Mouse (Mus musculus) forelimb bud, embryonic 11.5 days (tissue): Measurements from ENCODE around the gene Trpc5.

Source experiments
- DNase-seq: peaks from one replicate; pipeline ENCODE4 v3.0.0-alpha.2; 2012; ENCODE audit warnings: low read depth, low spot score

The Trpc5 gene

DNA sequence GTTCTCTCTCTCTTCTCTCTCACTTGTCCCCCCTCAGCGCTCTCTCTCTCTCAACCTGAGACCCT, at the start of gene Trpc5:
Gene Trpc5 (minus strand): TSS at position 39 of the 65 bp plus-strand sequence.
- DNase-seq, result no peak

DNA sequence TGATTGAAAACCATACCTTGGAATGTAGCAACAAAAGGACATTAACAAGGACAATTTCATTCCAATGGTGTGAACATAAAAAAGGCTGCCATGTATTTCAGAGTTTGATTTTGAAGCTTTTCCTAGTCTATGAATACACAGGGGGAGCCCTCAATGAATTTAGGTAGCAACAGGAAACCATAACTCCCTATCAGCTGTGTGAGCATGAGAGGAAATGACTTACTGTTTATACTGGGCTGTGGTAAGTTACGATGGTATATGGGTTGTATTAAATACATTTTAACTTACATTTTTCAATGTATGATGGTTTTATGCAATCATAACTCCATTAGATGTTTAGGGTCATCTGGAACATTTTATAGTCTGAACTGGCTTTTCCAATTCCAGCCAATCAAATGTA, 28.4 kb upstream of the Trpc5 start:
- no peak for DNase-seq

DNA sequence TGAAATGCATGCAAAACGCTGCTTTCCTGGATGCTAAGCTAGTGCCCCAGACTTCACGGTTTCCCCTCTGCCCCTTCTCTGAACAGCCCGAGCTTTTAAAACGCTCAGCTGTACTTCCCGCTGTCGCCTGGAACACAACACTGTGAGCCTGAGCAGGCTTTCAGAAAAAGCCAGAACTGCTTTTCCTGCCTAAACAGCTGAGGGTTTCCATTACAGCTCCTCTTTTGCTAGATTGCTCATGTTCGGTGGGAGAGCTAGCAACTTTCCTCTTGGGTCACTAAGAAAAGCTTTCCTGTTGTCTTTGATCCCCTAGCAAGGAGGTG, 1.8 kb upstream of the Trpc5 start:
- no peak for DNase-seq

DNA sequence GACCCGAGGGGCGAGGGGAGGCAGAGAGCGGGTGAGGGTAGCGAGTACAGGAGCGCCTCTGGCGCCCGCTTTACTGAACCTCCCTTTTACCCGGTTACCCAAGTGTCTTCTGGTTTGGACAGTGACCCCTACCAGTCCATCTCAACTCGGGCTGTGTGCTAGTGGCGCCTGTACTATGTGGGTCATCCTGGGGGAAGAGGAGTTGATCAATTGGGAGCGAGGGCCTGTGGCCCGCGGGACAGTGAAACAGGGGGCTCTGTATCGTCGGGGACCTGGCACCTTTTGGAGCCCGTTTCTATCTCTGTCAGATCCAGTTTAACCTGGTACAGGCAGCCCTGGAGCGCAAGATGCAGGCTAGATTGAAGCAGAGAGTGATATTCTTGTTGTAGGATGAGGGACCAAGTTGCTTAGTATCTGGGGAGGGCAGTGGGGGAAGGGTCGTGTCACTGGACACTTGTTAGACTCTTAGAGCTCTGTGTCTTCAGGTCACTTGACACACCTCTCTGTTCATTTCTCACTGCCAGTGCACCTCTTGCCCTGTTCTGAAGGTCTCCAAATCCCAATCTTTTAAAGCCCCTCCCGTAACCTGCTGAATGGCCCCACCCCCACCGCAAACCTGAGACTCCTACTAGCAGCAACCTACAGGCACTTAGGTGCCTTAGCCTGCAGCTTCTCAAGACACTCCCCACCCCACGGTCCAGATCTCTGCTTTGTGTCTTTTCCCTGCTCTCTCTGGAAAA, 1.3 kb upstream of the Trpc5 start:
- no peak for DNase-seq

DNA sequence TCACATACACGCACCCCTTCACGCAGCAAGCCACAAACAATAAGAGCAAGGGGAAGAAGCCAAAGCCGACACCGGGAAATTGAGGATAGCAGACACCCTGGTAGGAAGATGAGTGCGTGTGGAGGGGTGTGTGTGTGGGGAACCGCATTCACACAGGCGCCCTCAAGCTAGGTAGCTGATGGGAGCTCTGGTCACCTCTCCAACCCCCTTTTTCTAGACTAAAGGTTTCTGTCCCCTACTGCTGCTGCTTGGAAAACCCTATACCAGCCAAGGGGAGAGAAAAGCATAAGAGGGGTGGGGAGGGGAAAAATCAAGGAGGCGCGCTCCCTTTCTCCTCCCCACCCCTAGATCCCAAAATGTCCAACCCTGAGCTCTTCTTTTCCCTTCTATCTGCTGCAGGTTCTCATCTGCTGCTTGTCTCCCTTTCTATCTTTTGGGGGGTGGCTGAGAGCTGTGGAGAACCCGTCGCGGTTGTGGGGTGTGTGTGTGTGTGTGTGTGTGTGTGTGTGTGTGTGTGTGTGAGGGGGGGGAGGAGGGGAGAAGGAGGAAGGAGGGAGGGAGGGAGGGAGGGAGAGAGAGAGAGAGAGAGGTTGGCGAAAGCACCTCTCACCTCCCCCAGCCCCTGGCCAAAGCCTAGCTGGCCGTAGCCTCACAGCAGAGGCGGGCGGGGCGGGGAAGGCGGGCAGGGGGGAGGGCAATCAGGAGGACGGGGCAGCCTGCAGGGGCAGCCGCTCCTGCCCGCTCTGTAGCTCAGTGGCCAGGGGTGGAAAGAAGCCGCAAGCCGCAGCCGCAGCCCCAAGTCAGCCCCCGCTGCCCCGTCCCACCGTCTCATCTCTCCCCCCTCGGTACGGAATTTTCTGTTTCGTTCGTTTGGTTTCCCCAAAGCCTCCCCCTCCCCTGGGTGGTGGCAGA, 483 bp upstream of the Trpc5 start, which contains the start of gene Rtl4:
Gene Rtl4 (plus strand): TSS at position 701 of the 912 bp plus-strand sequence.
- no peak for DNase-seq

DNA sequence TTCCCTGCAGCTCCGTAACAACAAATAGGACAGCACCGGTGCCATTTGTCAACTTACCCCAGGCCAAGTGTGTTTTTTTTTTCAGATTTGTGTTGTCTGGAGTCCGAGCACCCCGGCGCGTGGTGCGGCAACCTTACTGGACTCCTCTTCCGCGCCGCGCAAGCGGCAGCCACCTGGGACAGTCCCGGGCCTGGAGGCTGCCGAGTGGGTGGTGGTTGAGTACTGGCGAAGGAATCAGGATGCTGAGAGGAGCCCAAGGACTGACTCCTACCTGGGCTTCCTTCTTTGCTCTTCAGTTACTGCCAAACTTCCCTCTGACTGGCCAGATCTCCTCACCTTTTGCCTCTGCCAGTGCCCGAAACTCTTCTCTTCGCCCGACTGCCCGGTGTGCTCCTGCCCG, 238 bp downstream of the Trpc5 start:
- DNase-seq, result no peak

- DNase-seq, result no peak
These were observed 35.8 kb downstream of the Trpc5 start for GRCm38 (mm10) chrX:144652196-144652595.

DNA sequence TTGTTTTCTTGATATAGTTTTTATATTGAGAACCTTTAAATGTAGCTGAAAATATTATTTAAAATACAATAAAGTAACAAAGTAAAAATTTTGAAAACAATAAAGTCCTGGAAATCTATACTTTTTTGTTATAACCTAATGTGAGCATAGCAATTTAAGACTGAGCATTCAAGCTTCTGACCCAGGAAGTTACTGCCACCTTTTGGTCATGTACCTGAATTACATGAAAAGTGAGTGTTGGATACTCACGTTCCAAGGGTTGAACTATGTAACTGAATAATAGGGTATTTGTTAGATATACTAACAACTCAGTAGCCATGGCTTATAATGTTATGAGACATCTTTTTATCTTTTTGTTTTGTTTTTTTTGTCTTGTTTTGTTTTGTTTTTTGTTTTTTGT, 42.6 kb downstream of the Trpc5 start:
- peak; percentile 10 for DNase-seq

DNA sequence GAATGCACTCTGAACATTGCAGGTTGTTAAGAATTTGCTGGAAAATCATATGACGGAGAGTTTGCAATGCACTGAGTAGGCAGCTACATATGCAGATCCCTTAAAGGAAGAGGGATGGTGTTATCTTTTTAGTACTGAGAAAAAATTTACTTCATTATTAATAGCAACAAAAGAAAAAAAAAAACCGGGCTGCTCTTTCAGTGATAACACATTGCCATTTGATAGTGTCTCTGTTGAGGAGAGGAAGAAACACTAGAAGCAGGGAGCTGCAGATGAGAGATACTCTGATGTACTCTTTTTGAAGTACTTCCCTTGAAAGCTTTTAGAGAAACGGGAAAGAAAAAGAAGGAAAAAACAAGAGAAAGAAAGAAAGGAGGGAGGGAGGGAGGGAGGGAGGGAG, 43.2 kb downstream of the Trpc5 start:
- DNase-seq, result no peak

DNA sequence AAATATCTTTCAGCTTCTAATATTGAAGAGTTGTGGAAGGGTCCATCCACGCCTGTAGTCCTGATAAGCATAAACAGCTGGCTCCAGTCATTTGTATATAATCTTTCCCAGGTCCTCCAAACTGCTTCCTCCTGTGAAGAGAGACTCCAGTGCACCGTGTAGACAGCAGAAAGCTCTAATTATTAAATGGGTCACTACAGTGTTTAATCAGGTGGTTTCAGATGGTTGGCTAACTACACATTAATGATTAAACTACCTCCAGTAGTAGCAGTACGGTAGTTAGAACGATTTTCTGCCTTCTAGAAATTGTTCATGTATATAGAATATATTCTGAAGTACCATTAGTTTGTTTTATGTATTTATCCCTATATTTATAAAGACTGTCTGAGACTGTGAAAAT, 75.2 kb downstream of the Trpc5 start:
- DNase-seq, result no peak

- no peak for DNase-seq
These were observed 151.5 kb downstream of the Trpc5 start for GRCm38 (mm10) chrX:144536431-144536830.

DNA sequence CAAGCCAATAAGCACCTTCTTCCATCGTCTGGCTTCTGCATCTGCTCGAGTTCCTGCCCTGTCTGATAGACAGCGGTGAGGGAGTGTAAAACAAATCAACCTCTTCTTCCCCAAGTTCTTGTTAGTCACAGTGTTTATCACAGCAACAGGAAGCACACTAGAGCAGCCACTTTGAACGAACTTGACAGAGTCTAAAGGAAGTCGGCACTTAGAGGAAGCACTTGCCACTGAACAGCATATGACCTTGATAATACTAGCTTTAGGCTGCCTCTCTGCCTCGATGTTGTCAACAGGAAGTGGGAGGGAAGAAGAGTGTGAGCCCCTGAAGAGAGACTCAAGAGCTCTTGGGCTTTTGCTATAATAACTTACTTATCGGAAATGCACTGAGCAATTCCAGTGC, 161.9 kb downstream of the Trpc5 start:
- no peak for DNase-seq

GRCm38 (mm10) chrX:144523239-144523638, 164.7 kb downstream of the Trpc5 start:
- DNase-seq, result no peak

DNA sequence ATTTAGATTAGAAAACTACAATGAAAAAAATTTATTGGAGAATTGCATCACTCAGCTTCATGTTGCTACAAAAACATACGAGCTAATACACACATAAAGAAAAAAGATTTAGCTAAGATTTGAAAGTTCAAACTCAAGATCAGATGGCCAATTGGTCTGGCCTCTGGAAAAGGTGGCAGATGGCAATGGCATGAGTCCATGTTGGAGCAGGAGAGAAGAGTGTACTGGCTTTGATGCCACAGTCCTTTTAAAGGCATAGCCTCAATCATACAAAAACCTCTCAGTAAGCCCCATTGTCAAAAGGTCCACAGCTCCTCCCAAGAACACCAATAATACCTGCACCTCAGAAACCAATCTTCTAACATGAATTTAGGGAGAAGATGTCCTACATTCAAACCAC, 196.6 kb downstream of the Trpc5 start:
- DNase-seq, result no peak

DNA sequence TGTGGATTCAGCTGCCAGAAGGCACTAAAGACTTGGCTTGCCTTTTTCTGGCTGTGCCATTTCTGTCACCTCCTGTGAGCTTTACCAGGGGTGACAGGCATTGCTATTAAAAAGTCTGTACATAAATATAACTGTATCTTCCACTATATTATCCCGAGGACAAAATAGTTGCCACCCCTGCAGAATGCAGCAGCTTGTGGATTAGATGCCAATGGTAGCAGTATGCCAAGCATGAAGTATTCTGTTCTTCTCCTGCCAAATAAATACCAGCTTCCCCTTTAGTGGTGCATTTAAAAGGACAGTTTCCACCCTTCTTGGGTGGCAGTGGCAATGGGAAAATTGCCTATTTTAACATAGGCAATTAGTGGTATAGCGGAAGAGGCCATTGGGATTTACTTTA, 223.6 kb downstream of the Trpc5 start:
- no peak for DNase-seq

DNA sequence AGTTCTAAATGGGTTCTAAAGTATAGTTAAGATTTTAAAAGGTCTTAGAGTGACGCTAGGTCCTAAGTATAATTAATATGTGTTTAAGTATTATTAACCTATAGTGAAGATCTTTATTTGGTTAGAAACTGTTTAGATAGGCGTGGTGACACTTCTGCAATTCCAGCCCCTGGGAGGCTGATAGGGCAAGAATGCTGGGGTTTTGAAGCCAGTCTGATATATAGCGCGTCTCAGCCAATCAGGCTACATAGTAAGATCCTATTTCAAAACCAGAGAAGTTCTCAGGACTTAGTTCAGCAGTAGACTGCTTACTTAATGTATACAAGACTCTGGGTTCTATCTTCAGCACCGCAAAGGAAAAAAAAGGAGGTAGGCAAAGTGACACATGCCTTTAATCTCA, 231.7 kb downstream of the Trpc5 start, which contains the start of gene Trpc5os:
Gene Trpc5os (plus strand): TSS at position 301 of the 400 bp plus-strand sequence.
- DNase-seq, result no peak

DNA sequence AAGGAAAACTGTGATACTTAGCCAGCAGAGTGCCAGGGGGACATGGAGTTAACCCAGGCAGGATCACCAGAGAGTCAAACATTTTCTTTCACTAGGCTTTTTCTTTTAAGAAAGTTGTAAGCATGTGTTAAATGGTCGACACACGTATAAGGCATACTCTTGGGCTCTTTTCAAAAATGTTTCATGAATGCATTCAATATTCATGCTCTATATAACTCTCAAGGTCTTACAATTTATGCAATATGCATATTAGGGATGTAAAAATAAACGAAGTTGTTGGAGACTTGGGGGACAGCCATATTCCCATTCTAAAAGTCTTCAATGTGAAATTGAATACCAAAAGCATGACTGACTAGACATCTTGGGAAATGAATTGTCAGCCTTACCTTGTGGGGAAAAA, 264.1 kb downstream of the Trpc5 start:
- DNase-seq, result no peak

GRCm38 (mm10) chrX:144421091-144421490, 266.9 kb downstream of the Trpc5 start:
- no peak for DNase-seq

- no peak for DNase-seq
These were observed 267.7 kb downstream of the Trpc5 start for GRCm38 (mm10) chrX:144420259-144420658.

- DNase-seq, result no peak
These were observed 279.9 kb downstream of the Trpc5 start for GRCm38 (mm10) chrX:144408036-144408435.

DNA sequence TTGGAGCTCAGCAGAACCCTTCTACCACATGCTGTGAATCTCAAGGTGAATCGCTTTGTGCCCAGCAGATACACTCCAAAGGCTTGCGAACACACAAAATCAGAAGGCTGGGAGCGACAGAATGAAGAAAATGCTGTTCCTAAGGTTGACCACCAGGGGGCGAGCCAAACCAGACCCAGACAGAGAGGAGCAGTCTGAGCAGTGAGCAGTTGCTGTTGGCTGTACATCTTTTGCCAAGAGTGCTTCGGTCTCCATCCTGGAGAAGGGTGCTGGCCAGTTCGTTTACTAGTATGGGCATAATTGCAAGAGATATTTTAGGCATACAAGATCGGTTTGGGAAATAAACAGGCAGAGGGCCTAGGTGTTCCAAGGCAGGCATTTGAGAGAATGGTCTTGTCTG, 284.5 kb downstream of the Trpc5 start:
- peak; percentile 31 for DNase-seq

- no peak for DNase-seq
These were observed 313.8 kb downstream of the Trpc5 start for GRCm38 (mm10) chrX:144374196-144374595.

DNA sequence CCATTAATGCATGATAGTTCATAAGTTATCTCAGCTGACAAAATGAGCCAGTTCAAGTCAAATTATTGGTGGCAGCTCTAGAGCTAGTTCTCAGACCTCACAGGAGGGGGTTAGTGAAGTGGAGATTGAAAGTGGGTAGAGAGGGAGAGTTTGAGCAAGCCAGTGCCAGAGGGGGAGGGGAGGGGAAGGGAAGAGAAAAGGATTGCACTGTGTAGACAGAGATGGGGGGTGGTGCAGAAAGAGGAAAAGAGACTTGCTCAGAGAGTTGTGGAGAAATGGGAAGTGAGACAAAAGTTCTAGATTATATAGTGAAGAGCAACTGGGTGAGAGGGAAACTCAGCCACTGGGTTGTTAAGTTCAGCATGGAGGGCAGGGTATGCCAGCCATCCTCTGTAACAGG, 349.6 kb downstream of the Trpc5 start:
- no peak for DNase-seq

- DNase-seq, result no peak
These were observed 350.0 kb downstream of the Trpc5 start for GRCm38 (mm10) chrX:144337938-144338337.
